Mouse (Mus musculus) testis, postnatal 14 days (tissue): ENCODE data around the gene Pik3cb.

Experiments used
- DNase-seq: peaks from one replicate; pipeline ENCODE4 v3.0.0; 2021; ENCODE audit warnings: low spot score

Gene Pik3cb

GRCm38 (mm10) chr9:99001326-99001725 is 139.1 kb downstream of the Pik3cb start:
- DNase-seq: no peak

DNA sequence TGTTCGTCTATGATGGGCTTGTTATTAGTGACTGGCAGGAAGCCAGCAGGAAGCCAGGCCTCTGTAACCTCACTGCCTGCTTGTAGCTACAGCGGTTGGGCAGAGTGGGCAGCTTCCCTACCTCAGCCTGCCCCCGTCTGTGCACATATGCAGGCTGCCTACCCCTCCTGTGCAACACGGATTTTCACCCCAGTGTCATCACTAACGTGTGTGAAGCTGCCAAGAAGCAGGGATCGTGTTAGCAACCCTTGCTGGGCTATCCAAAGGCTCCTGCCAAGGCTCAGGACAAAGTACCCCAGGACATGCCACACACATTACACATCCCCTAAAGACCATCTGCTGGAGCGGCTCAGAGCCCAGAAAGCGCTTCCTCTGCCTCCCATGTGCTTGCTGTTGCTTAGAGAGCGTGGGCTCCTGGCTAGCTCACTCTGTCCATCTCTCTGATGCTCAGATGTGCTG is 140.5 kb downstream of the Pik3cb start:
- DNase-seq: no peak

DNA sequence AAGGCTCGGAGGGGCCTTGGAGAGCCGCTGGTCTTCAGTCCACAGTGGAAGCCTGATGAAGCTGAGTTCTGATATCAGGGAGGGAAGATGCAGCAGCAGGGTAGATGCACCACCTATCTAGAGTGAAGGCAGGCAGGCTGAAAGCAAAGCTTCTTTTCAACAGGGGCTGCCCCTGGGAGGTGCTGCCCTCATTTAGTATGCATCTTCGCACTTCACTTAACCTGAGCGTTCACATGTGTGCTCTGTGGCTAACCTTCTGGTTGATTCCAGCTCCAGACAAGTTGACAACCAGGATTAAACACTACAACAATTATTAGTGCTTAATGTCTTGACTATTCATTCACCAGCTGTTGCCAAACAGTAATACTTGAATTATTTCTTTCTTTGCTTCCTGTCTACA is 146.3 kb downstream of the Pik3cb start:
- no peak for DNase-seq

DNA sequence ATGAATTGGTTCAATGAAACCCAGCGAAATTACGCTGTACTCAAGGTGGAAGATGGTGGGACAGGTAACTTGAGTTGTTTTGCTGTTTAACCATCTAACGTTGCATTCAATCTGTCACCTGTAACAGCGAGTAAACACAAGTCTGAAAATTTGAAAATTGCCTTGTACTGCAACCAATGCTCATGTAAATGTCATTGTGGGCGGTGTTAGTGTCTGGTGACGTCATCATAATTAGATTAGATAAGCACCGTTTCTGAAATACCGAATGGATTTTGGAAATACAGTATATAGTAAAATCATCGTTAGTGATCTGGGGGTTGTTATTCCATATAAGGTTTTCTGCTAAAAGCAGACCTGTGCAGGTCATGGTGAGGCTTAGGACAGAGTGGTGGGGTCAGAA is 153.3 kb downstream of the Pik3cb start:
- no peak for DNase-seq
